Mouse (Mus musculus) urinary bladder, adult 18-20 months (tissue): ENCODE measurements at regions not wholly inside any gene's neighbourhood (a gene's known extent, or its start where the extent isn't known, plus 50 kb on each side); places are given as distances from the start of the nearest gene placed in this dataset.
"Not testable (repeated sequence)": the region's sequence is repeated elsewhere in the genome, so short reads cannot be mapped to it uniquely, and the experiment has no call there.

Experiments used
- DNase-seq, 2 experiments: peaks; one replicate each; pipeline ENCODE4 v3.0.0; 2022; ENCODE audit warnings: low spot score in 2 of 2, mixed read lengths in 2 of 2

- DNase-seq, result not testable (repeated sequence)
These were observed 116.8 kb downstream of the Rfpl4b start for GRCm38 (mm10) chr10:38704762-38705130.

DNA sequence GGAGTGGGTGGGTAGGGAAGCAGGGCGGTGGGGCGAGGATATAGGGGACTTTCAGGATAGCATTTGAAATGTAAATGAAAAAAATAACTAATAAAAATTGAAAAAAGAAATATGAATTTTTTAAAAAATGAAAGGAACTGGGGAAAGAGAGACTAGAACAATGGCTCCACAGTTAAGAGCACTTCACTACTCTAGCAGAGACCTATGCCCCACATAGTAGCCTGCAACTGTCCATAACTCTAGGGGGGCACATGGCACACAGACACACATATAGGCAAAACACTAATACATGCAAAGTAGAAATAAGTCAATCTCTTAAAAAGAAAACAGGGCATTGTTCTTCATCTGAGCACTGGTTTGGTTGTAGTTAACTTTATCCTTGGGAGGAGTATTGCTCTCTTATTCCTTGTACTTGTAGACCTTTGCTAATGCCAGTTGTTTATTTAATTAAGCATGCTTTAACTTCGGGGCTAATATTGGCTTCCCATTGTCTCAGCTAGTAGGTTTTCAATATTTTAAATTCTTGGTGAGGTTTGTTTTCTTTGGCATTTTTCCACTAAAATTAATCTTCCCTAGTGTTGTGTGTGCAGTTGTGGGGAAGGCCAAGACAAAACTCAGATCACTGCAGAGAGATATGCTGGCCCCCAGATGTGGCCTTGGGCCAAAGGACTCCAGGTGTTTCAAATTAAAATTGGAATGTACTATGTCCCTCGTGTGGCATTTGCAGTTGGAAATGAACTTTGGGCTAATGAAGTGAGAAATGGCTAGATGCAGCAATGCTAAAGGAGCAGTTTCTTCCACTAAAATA, 117.4 kb downstream of the Rfpl4b start:
- no peak for DNase-seq

- no peak for DNase-seq
These were observed 144.1 kb downstream of the Rfpl4b start for GRCm38 (mm10) chr10:38677453-38677852.

DNA sequence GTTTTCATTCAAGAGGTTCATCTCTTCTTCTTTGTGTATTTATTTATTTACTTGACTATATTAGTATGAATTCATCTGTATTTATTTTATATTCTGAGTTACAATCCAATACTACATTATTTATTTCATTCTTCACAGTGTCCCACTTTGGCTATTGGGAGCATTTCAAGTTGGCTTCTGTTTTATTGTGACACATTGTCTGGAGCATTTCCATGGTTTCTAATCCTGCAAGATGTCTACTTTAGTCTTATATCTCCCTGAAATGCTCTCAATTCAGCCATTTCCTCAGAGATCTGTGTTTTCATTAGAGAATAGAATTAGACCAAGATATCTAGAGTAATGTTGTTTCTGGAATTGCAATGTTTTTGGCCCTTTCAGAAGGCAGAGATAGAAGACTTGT, 153.0 kb downstream of the Rfpl4b start:
- no peak for DNase-seq

GRCm38 (mm10) chr10:38667841-38668240, 153.7 kb downstream of the Rfpl4b start:
- DNase-seq, result no peak

GRCm38 (mm10) chr10:38635695-38636094, 185.9 kb downstream of the Rfpl4b start:
- no peak for DNase-seq

- DNase-seq, result no peak
These were observed 191.6 kb downstream of the Rfpl4b start for GRCm38 (mm10) chr10:38629907-38630505.

DNA sequence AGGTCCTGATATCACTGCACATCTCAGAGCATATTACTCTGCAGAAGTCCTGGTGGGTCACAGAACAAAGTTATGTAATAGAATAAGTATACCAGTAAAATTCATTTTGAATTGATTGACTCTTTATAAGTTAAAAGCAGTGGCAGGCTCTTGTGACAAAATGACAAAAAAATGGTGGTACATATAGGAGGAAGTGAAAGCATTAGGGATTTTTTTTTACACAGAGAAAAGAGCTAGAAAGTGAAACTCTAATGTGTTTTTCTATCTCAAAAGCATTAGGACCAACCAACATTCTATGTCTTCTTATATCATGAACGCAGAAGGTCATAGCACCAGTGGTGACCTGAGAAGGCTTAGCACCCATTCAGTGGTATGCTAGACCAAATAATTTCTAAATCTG, 198.2 kb downstream of the Rfpl4b start:
- no peak for DNase-seq

DNA sequence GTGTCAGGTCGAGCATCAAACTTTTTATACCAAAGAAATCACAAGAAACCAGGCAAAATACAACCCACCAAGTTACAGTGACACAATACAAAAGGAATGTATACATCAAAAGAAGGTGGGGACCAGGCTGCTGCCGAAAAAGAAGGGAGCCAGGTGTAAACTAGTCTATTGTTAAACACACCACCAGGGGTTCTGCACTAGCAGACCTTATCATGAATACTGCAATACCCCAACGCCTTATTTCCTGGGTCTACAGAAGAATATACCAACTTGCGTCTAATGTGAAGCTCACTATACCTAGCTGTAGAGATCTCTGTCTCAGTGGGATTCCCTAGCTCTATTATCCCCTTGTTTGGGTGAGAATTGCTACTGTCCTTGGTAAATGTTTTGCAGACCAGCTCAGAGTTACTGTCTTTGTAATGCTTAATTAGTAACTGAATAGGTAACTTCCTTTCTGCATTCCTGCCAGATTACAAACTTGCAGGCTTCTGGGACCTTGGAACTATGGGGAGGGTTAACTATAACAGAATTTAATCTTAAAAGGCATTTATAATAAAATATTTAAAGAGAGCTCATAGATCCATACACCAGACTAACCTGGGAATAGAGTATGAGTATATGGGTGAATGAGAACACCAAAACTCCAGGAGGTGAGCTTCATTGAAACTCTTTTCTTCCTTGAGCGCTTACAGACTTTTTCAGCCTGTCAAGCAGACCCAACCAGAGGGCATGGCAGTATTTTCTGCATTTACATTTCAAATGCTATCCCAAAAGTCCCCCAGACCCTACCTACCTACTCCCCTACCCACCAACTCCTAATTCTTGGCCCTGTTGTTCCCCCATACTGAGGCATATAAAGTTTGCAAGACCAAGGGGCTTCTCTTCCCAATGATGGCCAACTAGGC, 211.7 kb downstream of the Rfpl4b start:
- DNase-seq, result no peak

DNA sequence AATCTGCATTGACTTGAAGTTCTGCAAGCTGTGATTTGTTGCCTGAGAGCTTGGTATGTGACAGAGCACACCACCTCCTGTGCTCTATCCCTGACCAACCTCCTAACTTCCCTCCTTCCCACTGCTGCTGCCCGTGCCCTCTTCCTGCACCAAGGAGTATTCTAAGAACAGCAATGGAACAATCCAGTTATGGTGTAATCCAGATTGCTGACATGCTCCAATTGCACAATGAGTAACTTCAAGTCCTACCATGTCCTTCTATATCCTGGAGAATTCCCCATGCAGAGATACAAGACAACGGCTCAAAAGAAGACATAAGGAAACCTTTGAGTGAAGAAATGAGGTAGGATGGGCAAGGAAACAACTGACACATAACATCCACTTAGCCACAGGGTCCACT, 235.5 kb downstream of the Rfpl4b start:
- DNase-seq, result no peak

GRCm38 (mm10) chr10:38575726-38576125, 245.9 kb downstream of the Rfpl4b start:
- DNase-seq, result no peak

DNA sequence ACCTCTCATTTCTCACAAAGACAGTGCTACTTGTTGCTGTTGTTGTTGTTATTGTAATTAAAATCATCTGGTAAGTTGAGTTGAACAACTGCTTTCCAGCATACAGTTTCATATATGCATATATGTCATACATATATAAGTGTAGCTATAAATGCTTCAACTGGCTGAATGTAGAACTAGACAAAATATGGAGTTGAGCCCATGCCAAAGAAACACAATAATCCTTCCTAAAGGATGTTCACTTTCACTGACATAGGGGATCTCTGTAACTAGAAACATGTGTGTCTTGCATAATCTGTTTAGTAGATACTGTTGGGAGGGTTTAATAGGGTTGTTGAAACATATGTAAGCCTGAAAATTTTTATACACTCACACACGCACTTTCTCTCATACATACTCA, 247.9 kb downstream of the Rfpl4b start:
- DNase-seq, result no peak

GRCm38 (mm10) chr10:38573146-38573545, 248.4 kb downstream of the Rfpl4b start:
- DNase-seq, result no peak

GRCm38 (mm10) chr10:38567270-38567669, 254.3 kb downstream of the Rfpl4b start:
- DNase-seq, result no peak

GRCm38 (mm10) chr10:38566361-38566760, 255.2 kb downstream of the Rfpl4b start:
- DNase-seq, result no peak

DNA sequence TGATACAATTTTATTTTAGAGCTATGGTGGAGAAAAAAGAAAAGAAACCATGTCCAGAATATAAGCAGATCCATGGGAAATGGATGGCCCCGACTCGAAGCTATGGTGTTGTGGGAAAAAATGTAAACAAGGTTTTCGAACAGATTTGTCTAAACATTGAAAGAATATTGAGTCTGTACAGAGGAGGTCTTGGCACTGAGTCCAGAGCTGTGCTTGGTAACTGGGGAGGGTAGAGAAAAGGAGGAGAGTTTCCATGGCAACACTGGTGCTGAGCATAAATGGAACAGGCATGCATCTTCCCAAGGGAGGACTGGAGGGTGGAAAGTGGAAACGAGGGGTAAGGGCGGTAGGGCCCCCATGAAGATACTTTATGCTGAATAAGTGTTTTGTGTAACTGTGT, 266.5 kb downstream of the Rfpl4b start:
- no peak for DNase-seq

DNA sequence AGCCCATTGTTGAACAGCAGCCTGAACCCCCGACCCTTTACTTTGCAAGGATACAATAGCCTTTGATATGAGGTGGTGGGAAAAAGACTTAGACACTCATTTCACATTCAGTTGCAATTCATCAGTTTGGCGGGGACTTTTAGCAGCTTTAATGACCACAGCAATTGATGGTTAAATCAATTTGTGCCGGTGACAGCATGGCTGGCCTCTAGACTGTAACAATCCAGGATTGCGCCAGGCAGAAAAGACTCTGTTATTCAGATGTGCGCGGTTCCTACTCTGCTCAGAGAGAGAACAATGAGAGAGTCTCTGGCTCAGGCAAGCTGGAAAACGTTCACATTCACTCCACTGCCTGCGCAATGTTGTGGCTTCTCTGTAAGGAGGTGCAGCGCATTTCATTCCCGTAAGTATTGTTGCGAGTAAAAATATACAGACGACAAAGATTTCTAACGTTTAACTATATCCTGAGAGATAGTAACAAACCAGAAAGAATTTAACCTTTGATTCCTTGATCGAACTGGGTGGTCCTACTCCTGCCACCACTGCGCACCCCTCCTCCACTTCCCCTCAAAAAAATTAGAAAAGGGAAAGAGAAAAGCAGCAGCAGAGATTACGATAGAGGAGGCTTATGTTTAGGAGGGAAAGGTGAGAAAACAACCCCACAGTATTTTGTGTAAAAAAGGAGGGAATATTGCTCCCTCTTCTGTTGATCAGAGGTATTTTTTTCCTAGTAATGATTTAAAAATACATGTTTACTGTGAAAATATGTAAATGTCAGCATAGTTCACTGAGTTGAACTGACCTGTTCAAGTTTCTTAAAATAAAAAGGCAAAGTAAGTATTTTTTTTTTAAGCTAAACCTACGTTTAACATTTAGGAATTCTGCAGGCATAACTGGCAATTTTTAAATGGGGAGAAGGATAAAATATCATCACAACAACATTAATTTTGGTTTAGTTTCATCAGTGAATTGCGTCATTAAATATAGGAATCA, 267.6 kb downstream of the Rfpl4b start:
- DNase-seq, result peak in 1 of 2 experiments; percentile 1

GRCm38 (mm10) chr10:38553326-38553687, 268.3 kb downstream of the Rfpl4b start:
- no peak for DNase-seq

DNA sequence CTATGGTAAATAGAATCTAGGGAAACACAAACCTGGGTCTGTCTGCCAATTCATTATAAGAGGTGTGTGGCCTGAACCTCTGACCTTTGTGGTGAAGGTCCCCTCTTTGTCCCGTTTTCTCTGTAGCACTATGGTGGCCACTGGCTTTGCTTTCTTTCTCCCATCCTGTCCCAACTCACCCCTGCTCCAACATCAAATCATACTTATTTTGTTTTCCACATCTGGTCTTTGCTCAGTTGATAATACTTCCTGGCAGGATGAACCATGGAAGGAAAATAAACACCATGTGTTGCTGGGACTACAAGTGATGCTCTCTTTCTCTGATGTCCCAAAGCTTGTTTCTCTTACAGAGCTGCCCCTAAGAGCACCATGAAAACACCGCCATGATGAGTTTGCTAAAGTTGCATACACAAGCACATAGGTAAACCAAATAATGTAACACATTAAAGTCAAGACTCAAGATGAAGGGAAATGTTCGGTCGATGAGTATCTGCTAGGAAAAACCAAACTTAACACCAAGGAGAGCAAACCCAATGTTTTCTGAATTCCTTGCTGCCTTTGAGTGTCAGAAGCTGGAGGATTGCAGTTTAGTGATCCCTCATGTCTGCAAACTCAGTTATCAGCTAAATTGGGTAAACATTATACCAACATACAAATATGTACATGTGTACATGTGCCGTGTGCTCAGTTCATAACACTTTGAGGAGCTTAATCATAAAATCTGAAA, 269.1 kb downstream of the Rfpl4b start:
- no peak for DNase-seq

GRCm38 (mm10) chr10:38540031-38540430, 281.5 kb downstream of the Rfpl4b start:
- no peak for DNase-seq

GRCm38 (mm10) chr10:38538766-38539165, 282.8 kb downstream of the Rfpl4b start:
- no peak for DNase-seq
